Mouse (Mus musculus) heart, embryonic 14.5 days (tissue): ENCODE measurements around the gene Tpk1. TPM values are rescaled to one million over a fixed set of nuclear protein-coding genes. Genes with fewer than 3 reads are reported as not detected.

ENCODE experiments used
- ATAC-seq: fragments of 200-750 bp; cut with Nextera tagmentation; 2 replicates; pipeline ENCODE4 v1.8.0; 2017; ENCODE audit warnings: low read depth, moderate TSS enrichment; ENCODE audit not compliant: insufficient number of reproducible peaks, insufficient read depth, low FRiP score
- H3K27ac ChIP-seq, 2 experiments: fragments of 200-500 bp in 1 of 2; fragments of 300-500 bp in 1 of 2; sonication (generic) in 1 of 2; replicated peaks in 1 of 2; 2 replicates each; pipeline ENCODE4 v1.5.1; 2012 to 2014; ENCODE audit warnings: low read depth in 2 of 2, low read length in 2 of 2, control low read depth in 1 of 2, mild to moderate bottlenecking in 1 of 2, mixed read lengths in 1 of 2; ENCODE audit not compliant: control insufficient read depth in 1 of 2, insufficient read depth in 1 of 2
- H3K27me3 ChIP-seq: fragments of 300-500 bp; sonication (generic); 2 replicates; pipeline ENCODE4 v1.6.1; 2014; ENCODE audit warnings: mild to moderate bottlenecking, low read length, control low read depth; ENCODE audit not compliant: control insufficient read depth, insufficient read depth
- H3K36me3 ChIP-seq: fragments of 300-500 bp; sonication (generic); 2 replicates; pipeline ENCODE4 v1.6.1; 2014; ENCODE audit warnings: mild to moderate bottlenecking, control low read depth, low read length, mixed read lengths; ENCODE audit not compliant: control insufficient read depth, insufficient read depth
- H3K4me1 ChIP-seq, 2 experiments: fragments of 200-500 bp in 1 of 2; fragments of 300-500 bp in 1 of 2; sonication (generic) in 1 of 2; 2 replicates each; pipeline ENCODE4 v1.6.1; 2012 to 2014; ENCODE audit warnings: low read length in 2 of 2, control low read depth in 1 of 2, mixed read lengths in 1 of 2; ENCODE audit not compliant: control insufficient read depth in 2 of 2, insufficient read depth in 2 of 2
- H3K4me2 ChIP-seq: fragments of 300-500 bp; sonication (generic); 2 replicates; pipeline ENCODE4 v1.6.1; 2014; ENCODE audit warnings: mild to moderate bottlenecking, low read length
- H3K4me3 ChIP-seq, 2 experiments: fragments of 200-500 bp in 1 of 2; fragments of 300-500 bp in 1 of 2; sonication (generic) in 1 of 2; 2 replicates each; pipeline ENCODE4 v1.5.1; 2012 to 2014; ENCODE audit warnings: low read length in 2 of 2, mild to moderate bottlenecking in 2 of 2, control low read depth in 1 of 2, low read depth in 1 of 2, moderate library complexity in 1 of 2; ENCODE audit not compliant: control insufficient read depth in 1 of 2, insufficient read depth in 1 of 2
- H3K9ac ChIP-seq: fragments of 300-500 bp; sonication (generic); 2 replicates; pipeline ENCODE4 v1.6.1; 2014; ENCODE audit warnings: mild to moderate bottlenecking, low read length
- H3K9me3 ChIP-seq: fragments of 300-500 bp; sonication (generic); 2 replicates; pipeline ENCODE4 v1.6.1; 2016; ENCODE audit warnings: low read length, control low read depth; ENCODE audit not compliant: control insufficient read depth
- WGBS: fragments of 180-500 bp; shearing (Covaris S2); extraction: QIAGEN DNeasy Blood & Tissue Kit; methylation state at CpG from one replicate; pipeline ENCODE4 v1.1.7; 2014; 5-methylcytosine and 5-hydroxymethylcytosine counted together
- polyA plus RNA-seq: library from polyadenylated mRNA; unstranded; fragments of >200 nt; fragmentation: Nextera tagmentation; extraction: Ambion mirVana; gene quantifications from 2 replicates; pipeline ENCODE4 v1.2.1, GENCODE M21; 2014

Tpk1 gene
- polyA plus RNA-seq, 1 experiment from 2014 or later, result 8.6 TPM

DNA sequence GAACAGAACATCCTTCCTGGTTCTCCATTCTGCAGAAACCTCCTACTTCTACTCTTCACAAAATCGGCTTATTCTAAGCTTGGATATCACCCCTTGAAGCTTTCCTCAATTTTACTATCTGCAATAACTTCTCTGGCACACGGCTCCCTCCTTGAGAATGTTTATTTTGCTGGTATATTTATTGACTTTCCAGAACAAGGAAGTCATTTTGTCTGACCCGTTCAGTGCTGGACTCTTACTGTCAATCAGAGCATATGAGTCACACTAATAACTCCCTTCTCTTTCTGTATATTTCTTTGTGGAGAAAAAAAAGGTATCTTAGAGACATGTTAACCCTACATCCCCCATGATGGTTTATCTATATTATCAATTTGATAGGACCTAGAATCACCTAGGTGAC, 10.1 kb upstream of the Tpk1 start:
- Histone ChIP-seq H3K4me1 (no peaks in the 10 kb centered on the region), H3K9ac (no peak overlapping the region), H3K9me3 (no peaks in the 10 kb centered on the region), H3K27ac (no peak overlapping the region), H3K4me2 (no peak overlapping the region), H3K27me3 (no peaks in the 10 kb centered on the region), H3K4me3 (no peak overlapping the region), H3K36me3 (no peaks in the 10 kb centered on the region)
- ATAC-seq, result no peak
- 52% methylated on average over 3 of the region's 3 CpGs for WGBS

DNA sequence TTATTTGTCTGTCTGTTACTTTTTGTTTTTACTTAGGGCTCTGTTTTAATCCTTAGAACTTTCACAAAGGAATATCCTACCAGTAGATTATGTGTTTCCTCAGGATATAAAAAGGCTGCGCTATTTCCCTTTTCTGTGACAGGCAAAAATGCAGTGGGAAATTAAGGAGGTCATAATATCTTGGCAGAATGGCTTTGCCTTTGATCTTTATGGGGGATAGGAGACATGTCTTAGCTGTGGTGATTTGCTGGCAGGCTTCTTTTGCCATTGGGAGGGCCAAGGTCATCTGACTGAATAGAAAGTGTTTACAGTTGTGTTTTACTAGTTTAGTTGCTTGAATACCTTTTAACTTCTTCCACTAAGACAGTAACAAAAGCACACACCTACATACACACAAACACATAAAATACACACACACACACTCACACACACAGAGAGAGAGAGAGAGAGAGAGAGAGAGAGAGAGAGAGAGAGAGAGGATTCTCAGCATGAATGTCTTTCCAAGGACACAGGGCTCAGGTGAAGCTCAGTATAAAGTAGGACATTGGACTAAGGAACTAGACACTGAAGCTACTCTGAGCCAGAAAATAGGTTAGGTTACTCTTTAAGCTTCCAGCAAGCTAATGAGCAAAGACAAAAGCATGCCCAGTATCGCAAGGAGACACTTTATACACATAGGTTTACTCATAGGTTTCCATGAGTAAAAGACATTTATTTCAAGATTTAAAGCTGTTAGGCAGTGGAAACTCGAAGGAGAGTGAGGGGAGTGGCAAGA, 9.1 kb upstream of the Tpk1 start:
- Histone ChIP-seq H3K4me3 (no peak overlapping the region), H3K4me1 (no peaks in the 10 kb centered on the region), H3K27me3 (no peaks in the 10 kb centered on the region), H3K9me3 (no peaks in the 10 kb centered on the region), H3K4me2 (no peak overlapping the region), H3K36me3 (no peaks in the 10 kb centered on the region), H3K27ac (no peak overlapping the region), H3K9ac (no peak overlapping the region)
- 70% methylated on average over 3 of the region's 3 CpGs for WGBS
- ATAC-seq, result no peak

DNA sequence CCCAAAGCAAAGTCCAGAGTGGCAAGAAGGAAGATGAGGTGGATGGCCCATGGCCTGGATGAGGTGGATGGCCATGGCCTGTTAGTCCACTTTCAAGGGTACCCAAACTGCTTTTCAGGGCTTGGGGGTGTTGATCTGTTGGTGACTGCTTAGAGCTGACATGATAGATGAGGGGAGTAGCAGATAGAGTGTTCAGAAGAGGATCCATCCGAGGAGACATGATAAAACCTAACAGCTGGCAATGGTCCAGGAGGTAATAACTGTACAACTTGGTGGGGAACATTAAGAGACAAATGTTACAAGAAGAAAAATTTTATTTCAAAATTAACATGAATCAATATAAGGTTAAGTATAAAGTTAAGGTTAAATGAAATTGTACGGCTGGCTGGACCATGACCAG, 4.9 kb upstream of the Tpk1 start:
- H3K4me2 ChIP-seq, result no peak overlapping the region
- 0 out of 2 replicates have a peak, but pooled peaks cover 4% of the 10 kb centered on the region for H3K9me3 ChIP-seq
- H3K27me3 ChIP-seq, result no peaks in the 10 kb centered on the region
- no peaks in the 10 kb centered on the region for H3K4me1 ChIP-seq
- 66% methylated on average over 2 of the region's 2 CpGs for WGBS
- no peak overlapping the region for H3K27ac ChIP-seq
- no peak overlapping the region for H3K4me3 ChIP-seq
- no peaks in the 10 kb centered on the region for H3K36me3 ChIP-seq
- ATAC-seq, result no peak
- no peak overlapping the region for H3K9ac ChIP-seq

DNA sequence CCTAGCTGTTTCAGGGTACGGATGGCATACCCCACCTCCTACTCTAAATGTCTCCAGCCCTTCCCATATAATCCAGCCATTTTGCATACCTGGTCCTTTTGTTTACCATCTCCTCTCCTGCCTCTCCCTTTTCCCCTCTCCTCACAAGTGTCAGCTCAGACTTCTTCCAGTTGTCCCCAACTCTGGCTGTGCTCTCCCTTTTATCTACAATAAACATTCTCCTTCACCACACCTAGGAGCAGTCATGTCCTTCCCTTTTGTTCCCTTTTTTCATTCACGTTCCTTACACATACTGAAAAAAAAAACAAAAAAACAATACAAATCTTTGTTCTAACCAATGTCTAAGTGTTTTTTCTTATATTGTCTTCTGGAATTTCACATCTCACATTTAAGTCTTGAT, 1.6 kb upstream of the Tpk1 start:
- Histone ChIP-seq H3K4me1 (no peaks in the 10 kb centered on the region), H3K9ac (no peak overlapping the region), H3K9me3 (0 out of 2 replicates have a peak, but pooled peaks cover 4% of the 10 kb centered on the region), H3K36me3 (no peaks in the 10 kb centered on the region), H3K4me2 (no peak overlapping the region), H3K27ac (no peak overlapping the region), H3K4me3 (no peak overlapping the region), H3K27me3 (no peaks in the 10 kb centered on the region)
- ATAC-seq, result no peak
- 82% methylated on average over 2 of the region's 2 CpGs for WGBS

DNA sequence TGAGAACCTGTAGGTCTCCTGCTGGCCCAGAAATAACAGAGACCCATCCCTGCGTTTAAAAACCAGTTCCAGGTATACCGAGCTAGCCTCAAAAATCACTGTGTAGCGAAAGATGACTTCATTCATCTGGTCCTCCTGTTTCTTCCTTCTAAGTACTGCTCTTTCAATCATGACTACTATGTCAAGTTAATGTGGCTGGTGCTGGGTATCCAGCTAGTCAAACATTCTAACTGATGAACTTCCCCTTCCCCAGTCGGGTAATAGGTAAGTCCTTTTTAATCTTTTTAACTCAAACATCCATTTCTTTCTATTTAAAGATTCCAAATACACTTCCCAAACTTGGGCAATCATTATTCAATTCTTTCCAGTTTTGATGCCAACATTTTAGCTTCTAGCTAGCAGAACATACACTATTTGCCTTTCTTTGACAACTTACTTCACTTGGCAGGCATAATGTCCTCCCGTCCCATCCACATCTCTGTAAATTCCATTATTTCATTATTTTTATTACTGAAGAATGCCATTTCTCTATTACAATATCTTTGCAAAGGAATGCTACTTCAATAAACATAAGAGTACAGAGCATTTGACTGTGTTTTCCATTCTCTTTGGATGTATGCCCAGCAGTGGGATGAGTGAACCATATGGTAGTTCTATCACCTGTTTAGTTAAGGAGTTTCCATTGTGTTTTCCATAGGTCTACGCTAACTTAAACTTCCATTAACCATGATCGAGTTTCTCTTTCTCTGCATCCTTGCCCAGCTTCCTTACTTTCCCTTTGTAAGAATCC, 728 bp upstream of the Tpk1 start:
- Histone ChIP-seq H3K27me3 (no peaks in the 10 kb centered on the region), H3K4me1 (no peaks in the 10 kb centered on the region), H3K4me3 (peak overlapping the region; percentile 62 to 73; a peak in 3 of 4 replicates), H3K36me3 (no peaks in the 10 kb centered on the region), H3K9me3 (0 out of 2 replicates have a peak, but pooled peaks cover 4% of the 10 kb centered on the region), H3K4me2 (peak overlapping the region; percentile 68), H3K27ac (no peak overlapping the region), H3K9ac (peak overlapping the region; percentile 87)
- ATAC-seq, result no peak
- 78% methylated on average over 7 of the region's 7 CpGs for WGBS

DNA sequence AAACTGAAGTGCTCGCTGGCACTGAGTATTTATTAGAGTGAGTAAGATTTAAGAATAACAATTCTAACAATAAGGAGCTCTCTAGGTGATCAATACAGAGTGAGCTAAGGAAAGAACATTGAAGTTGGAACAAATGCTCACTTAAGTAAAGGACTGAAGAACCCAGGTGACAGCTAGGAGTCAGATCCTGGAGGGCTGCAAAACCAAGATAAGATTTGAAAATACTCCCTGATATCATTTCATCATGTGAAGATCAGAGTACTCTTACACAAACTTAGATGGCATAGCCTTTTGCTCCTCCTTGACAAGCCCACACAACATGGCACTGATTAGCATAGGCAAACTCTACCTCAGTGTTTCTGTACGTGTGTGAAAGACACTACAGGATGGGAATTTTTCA, 4.3 kb downstream of the Tpk1 start:
- peaks cover 0 to 7% of the 10 kb centered on the region in 2 experiments; a peak in 1 of 4 replicates for H3K4me1 ChIP-seq
- H3K27ac ChIP-seq, result no peak overlapping the region
- no peaks in the 10 kb centered on the region for H3K27me3 ChIP-seq
- H3K9ac ChIP-seq, result no peak overlapping the region
- WGBS, result 86% methylated on average over 2 of the region's 2 CpGs
- no peak for ATAC-seq
- H3K4me3 ChIP-seq, result no peak overlapping the region
- no peaks in the 10 kb centered on the region for H3K9me3 ChIP-seq
- no peak overlapping the region for H3K4me2 ChIP-seq
- no peaks in the 10 kb centered on the region for H3K36me3 ChIP-seq

DNA sequence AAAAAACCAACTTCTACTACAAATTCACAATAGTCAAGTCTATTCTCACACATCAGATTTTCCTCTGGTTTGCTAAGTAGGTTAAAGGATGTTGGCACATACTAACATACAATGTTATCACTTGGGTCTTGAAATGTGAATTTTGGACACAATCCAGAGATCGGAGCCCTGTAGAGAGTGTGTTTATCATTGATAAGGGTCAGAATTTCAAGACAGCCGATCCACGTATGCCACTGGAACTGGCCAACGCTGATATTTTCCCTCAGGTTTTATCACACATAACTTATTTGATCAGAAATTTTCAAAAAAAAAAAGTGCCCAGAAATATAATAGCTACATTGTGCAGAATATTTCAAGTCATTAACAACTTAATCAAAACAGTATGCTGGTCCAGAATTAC, 7.8 kb downstream of the Tpk1 start:
- Histone ChIP-seq H3K27ac (no peak overlapping the region), H3K9ac (no peak overlapping the region), H3K4me2 (no peak overlapping the region), H3K4me3 (no peak overlapping the region), H3K9me3 (no peaks in the 10 kb centered on the region), H3K36me3 (no peaks in the 10 kb centered on the region), H3K4me1 (peaks cover 3 to 12% of the 10 kb centered on the region in 2 experiments), H3K27me3 (no peaks in the 10 kb centered on the region)
- ATAC-seq, result no peak
- WGBS, result 32% methylated on average over 4 of the region's 4 CpGs
